7 mouse cellular contexts compared by ENCODE assay signal in the genomic region with DNA sequence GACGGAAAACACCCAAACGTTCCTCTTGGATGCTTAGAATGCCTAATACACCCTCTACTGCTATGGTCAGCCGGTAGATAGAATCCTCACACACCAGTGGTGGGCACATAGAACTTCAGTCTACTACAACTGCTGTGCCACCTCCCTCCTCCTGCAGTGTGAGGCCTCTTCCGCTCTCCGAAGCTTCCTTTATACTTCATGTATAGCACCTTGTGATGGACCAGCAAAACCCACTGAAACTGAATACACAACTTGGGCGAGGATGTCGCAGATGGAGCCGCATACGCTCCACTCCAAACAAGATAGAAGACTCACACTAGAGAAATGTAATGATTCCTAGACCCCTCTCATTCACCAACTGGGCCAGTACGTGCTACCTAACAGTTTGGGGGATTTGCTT. TPM values are rescaled to one million over a fixed set of nuclear protein-coding genes. Genes with fewer than 3 reads are reported as not detected.
DNase-seq lines count a peak whose midpoint lies in the region; ATAC-seq lines count a peak whose summit lies in the region.

No protein-coding gene starts in this region.

- peak overlapping the region; percentile 69 for H3K4me2 ChIP-seq in embryonic facial prominence, embryonic 12.5 days (replicated peaks)
- peak overlapping the region; percentile 81 for H3K4me2 ChIP-seq in hindbrain, embryonic 15.5 days

- H3K9me3 ChIP-seq in embryonic facial prominence, embryonic 12.5 days: no peaks in the 10 kb centered on the region
- no peaks in the 10 kb centered on the region for H3K9me3 ChIP-seq in hindbrain, embryonic 15.5 days

- peak overlapping the region; percentile 91 for H3K4me3 ChIP-seq in embryonic facial prominence, embryonic 12.5 days
- peak overlapping the region; percentile 97 for H3K4me3 ChIP-seq in hindbrain, embryonic 15.5 days

- H3K27me3 ChIP-seq in embryonic facial prominence, embryonic 12.5 days: no peaks in the 10 kb centered on the region
- no peaks in the 10 kb centered on the region for H3K27me3 ChIP-seq in hindbrain, embryonic 15.5 days
- H3K27me3 ChIP-seq in splenic B cell, adult 2 months (ENCODE audit: control insufficient read depth, insufficient read depth, low read length, poor library complexity, severe bottlenecking): no peaks in the 10 kb centered on the region

- DNase-seq in B cell, adult 2 months: peak; percentile 36 to 39
- peak; percentile 41 to 56 for DNase-seq in CD8-positive naive resting alpha-beta T cell, adult 2 months (ENCODE audit: low read depth in 2 of 2, low spot score in 2 of 2)
- DNase-seq in splenic B cell, adult 2 months (ENCODE audit: low read depth, low spot score): peak; percentile 60
- no peak for DNase-seq in urinary bladder, postnatal 25 days (ENCODE audit: low spot score)

- H3K4me1 ChIP-seq in embryonic facial prominence, embryonic 12.5 days: peaks cover 5% of the 10 kb centered on the region
- peaks cover 11% of the 10 kb centered on the region for H3K4me1 ChIP-seq in hindbrain, embryonic 15.5 days (replicated peaks)

- 0 out of 2 replicates have a peak overlapping the region, but pooled peaks have one; percentile 19 for H3K27ac ChIP-seq in embryonic facial prominence, embryonic 12.5 days
- H3K27ac ChIP-seq in hindbrain, embryonic 15.5 days (replicated peaks): no peak overlapping the region

- no peak for ATAC-seq in embryonic facial prominence, embryonic 12.5 days (ENCODE audit: insufficient number of reproducible peaks, insufficient read depth, low FRiP score, low TSS enrichment)
- no peak for ATAC-seq in hindbrain, embryonic 15.5 days (ENCODE audit: low FRiP score, low read depth)
- peak; percentile 33 for ATAC-seq in megakaryocyte, adult 5-6 weeks (ENCODE audit: poor library complexity, severe bottlenecking)

- H3K36me3 ChIP-seq in embryonic facial prominence, embryonic 12.5 days: peaks cover 9% of the 10 kb centered on the region; the same call in 1 of the 2 replicates
- H3K36me3 ChIP-seq in hindbrain, embryonic 15.5 days: no peaks in the 10 kb centered on the region
- H3K36me3 ChIP-seq in splenic B cell, adult 2 months (ENCODE audit: control insufficient read depth, insufficient read depth, low read length, poor library complexity, severe bottlenecking): no peaks in the 10 kb centered on the region

- WGBS in embryonic facial prominence, embryonic 12.5 days: 42% methylated on average over 10 of the region's 10 CpGs
- 53% methylated on average over 10 of the region's 10 CpGs for WGBS in hindbrain, embryonic 15.5 days

- H3K9ac ChIP-seq in embryonic facial prominence, embryonic 12.5 days: peak overlapping the region; percentile 93; the same call in 1 of the 2 replicates
- no peak overlapping the region for H3K9ac ChIP-seq in hindbrain, embryonic 15.5 days

RNA-seq across cellular contexts. Expression of a gene that starts 1.8 kb away (rescaled TPM):
- polyA plus RNA-seq in embryonic facial prominence, embryonic 12.5 days (2016; fragmentation: Nextera tagmentation; extraction: Ambion mirVana): 35.3 and 41.7 TPM in 2 replicates
- polyA plus RNA-seq in hindbrain, embryonic 15.5 days (2015; fragmentation: Nextera tagmentation; extraction: Ambion mirVana): 18.3 and 22.8 TPM in 2 replicates
- 9.9 and 11.5 TPM in 2 replicates for total RNA-seq in megakaryocyte, adult 5-6 weeks (2015)
- total RNA-seq in megakaryocyte, adult 5-6 weeks (2017): 3.9 and 4.0 TPM in 2 replicates
